Mouse (Mus musculus) lung, embryonic 14.5 days (tissue): ENCODE data around the gene Smad1. TPM values are rescaled to one million over a fixed set of nuclear protein-coding genes. Genes with fewer than 3 reads are reported as not detected.

Source experiments
- ATAC-seq: fragments of 200-750 bp; cut with Nextera tagmentation; 2 replicates; pipeline ENCODE4 v1.8.0; 2017; ENCODE audit warnings: mild to moderate bottlenecking, moderate TSS enrichment, moderate library complexity; ENCODE audit not compliant: insufficient read depth
- DNase-seq: peaks from one replicate; pipeline ENCODE4 v3.0.0-alpha.2; 2015
- H3K27ac ChIP-seq: fragments of 300-500 bp; sonication (generic); 2 replicates; pipeline ENCODE4 v1.5.1; 2014; ENCODE audit warnings: low read depth, mild to moderate bottlenecking, moderate library complexity
- H3K27me3 ChIP-seq: fragments of 300-500 bp; sonication (generic); 2 replicates; pipeline ENCODE4 v1.6.1; 2014; ENCODE audit warnings: low read length, control low read depth; ENCODE audit not compliant: insufficient read depth
- H3K36me3 ChIP-seq: fragments of 300-500 bp; sonication (generic); 2 replicates; pipeline ENCODE4 v1.6.1; 2014; ENCODE audit warnings: control low read depth; ENCODE audit not compliant: insufficient read depth
- H3K4me1 ChIP-seq: fragments of 300-500 bp; sonication (generic); 2 replicates; pipeline ENCODE4 v1.6.1; 2014; ENCODE audit warnings: antibody characterized with exemption, control low read depth; ENCODE audit not compliant: insufficient read depth
- H3K4me2 ChIP-seq: fragments of 300-500 bp; sonication (generic); 2 replicates; pipeline ENCODE4 v1.6.1; 2014; ENCODE audit warnings: mild to moderate bottlenecking
- H3K4me3 ChIP-seq: fragments of 300-500 bp; sonication (generic); 2 replicates; pipeline ENCODE4 v1.5.1; 2014; ENCODE audit warnings: low read depth, low read length
- H3K9ac ChIP-seq: fragments of 300-500 bp; sonication (generic); 2 replicates; pipeline ENCODE4 v1.6.1; 2014
- H3K9me3 ChIP-seq: fragments of 300-500 bp; sonication (generic); 2 replicates; pipeline ENCODE4 v1.6.1; 2016; ENCODE audit warnings: low read depth, low read length, control low read depth
- CTCF ChIP-seq: IDR thresholded peaks from 2 replicates; pipeline ENCODE4 v1.5.1; 2016; ENCODE audit warnings: antibody characterized with exemption, low read depth
- WGBS: fragments of 180-500 bp; shearing (Covaris S2); extraction: QIAGEN DNeasy Blood & Tissue Kit; methylation state at CpG from one replicate; pipeline ENCODE4 v1.1.7; 2014; 5-methylcytosine and 5-hydroxymethylcytosine counted together
- polyA plus RNA-seq: library from polyadenylated mRNA; unstranded; fragments of >200 nt; fragmentation: Nextera tagmentation; extraction: Ambion mirVana; gene quantifications from 2 replicates; pipeline ENCODE4 v1.2.1, GENCODE M21; 2014

The Smad1 gene
- polyA plus RNA-seq, 1 experiment from 2014 or later = 52.2 TPM

GRCm38 (mm10) chr8:79392649-79393048 is 6.7 kb downstream of the Smad1 start:
- peaks cover 6% of the 10 kb centered on the region; the same call in 1 of the 2 replicates for H3K4me1 ChIP-seq
- H3K27me3 ChIP-seq = no peaks in the 10 kb centered on the region
- H3K9me3 ChIP-seq = no peaks in the 10 kb centered on the region
- WGBS = 55% methylated on average over 6 of the region's 6 CpGs
- H3K4me3 ChIP-seq = no peak overlapping the region
- ATAC-seq = no peak
- no peak overlapping the region for H3K9ac ChIP-seq
- no peaks in the 10 kb centered on the region for H3K36me3 ChIP-seq
- no peak for TF ChIP-seq CTCF
- H3K4me2 ChIP-seq = no peak overlapping the region
- no peak for DNase-seq
- H3K27ac ChIP-seq = no peak overlapping the region

- H3K36me3 ChIP-seq = 0 out of 2 replicates have a peak, but pooled peaks cover under 1% of the 10 kb centered on the region
- ATAC-seq = no peak
- H3K4me1 ChIP-seq = peaks cover 2% of the 10 kb centered on the region; the same call in 1 of the 2 replicates
- no peaks in the 10 kb centered on the region for H3K27me3 ChIP-seq
- H3K4me2 ChIP-seq = no peak overlapping the region
- no peak for DNase-seq
- H3K27ac ChIP-seq = no peak overlapping the region
- WGBS = 79% methylated on average over 13 of the region's 13 CpGs
- H3K4me3 ChIP-seq = no peak overlapping the region
- H3K9ac ChIP-seq = no peak overlapping the region
- H3K9me3 ChIP-seq = no peaks in the 10 kb centered on the region
- no peak for TF ChIP-seq CTCF
Observed at GRCm38 (mm10) chr8:79391454-79391853, 7.9 kb downstream of the Smad1 start.

- no peak for DNase-seq
- Histone ChIP-seq H3K27ac (0 out of 2 replicates have a peak overlapping the region, but pooled peaks have one; percentile 12), H3K4me2 (no peak overlapping the region; the same call in 1 of the 2 replicates), H3K4me1 (peaks cover 5% of the 10 kb centered on the region; the same call in 1 of the 2 replicates), H3K9me3 (no peaks in the 10 kb centered on the region), H3K27me3 (no peaks in the 10 kb centered on the region), H3K9ac (no peak overlapping the region), H3K4me3 (no peak overlapping the region), H3K36me3 (0 out of 2 replicates have a peak, but pooled peaks cover 2% of the 10 kb centered on the region)
- TF ChIP-seq CTCF = no peak
- WGBS = 72% methylated on average over 23 of the region's 23 CpGs
- no peak for ATAC-seq
Observed at GRCm38 (mm10) chr8:79389074-79389786, 10.1 kb downstream of the Smad1 start.

GRCm38 (mm10) chr8:79386831-79387230 is 12.5 kb downstream of the Smad1 start:
- H3K4me1 ChIP-seq = peaks cover 7% of the 10 kb centered on the region; the same call in 1 of the 2 replicates
- no peaks in the 10 kb centered on the region for H3K9me3 ChIP-seq
- no peak for ATAC-seq
- H3K27ac ChIP-seq = no peak overlapping the region
- no peak overlapping the region for H3K4me2 ChIP-seq
- TF ChIP-seq CTCF = no peak
- H3K9ac ChIP-seq = no peak overlapping the region
- H3K4me3 ChIP-seq = no peak overlapping the region
- WGBS = 81% methylated on average over 5 of the region's 5 CpGs
- no peaks in the 10 kb centered on the region for H3K27me3 ChIP-seq
- no peak for DNase-seq
- 0 out of 2 replicates have a peak, but pooled peaks cover 2% of the 10 kb centered on the region for H3K36me3 ChIP-seq

GRCm38 (mm10) chr8:79386358-79386757 is 13.0 kb downstream of the Smad1 start:
- H3K27me3 ChIP-seq = no peaks in the 10 kb centered on the region
- no peak overlapping the region for H3K4me3 ChIP-seq
- no peaks in the 10 kb centered on the region for H3K9me3 ChIP-seq
- ATAC-seq (no peak), DNase-seq (no peak)
- H3K27ac ChIP-seq = no peak overlapping the region
- WGBS = 63% methylated on average over 6 of the region's 6 CpGs
- H3K9ac ChIP-seq = no peak overlapping the region
- H3K36me3 ChIP-seq = 0 out of 2 replicates have a peak, but pooled peaks cover 2% of the 10 kb centered on the region
- TF ChIP-seq CTCF = peak; percentile 38
- peaks cover 7% of the 10 kb centered on the region; the same call in 1 of the 2 replicates for H3K4me1 ChIP-seq
- no peak overlapping the region for H3K4me2 ChIP-seq

- no peak for TF ChIP-seq CTCF
- no peak for ATAC-seq
- peaks cover 7% of the 10 kb centered on the region; the same call in 1 of the 2 replicates for H3K4me1 ChIP-seq
- DNase-seq = no peak
- H3K4me3 ChIP-seq = no peak overlapping the region
- no peaks in the 10 kb centered on the region for H3K9me3 ChIP-seq
- H3K9ac ChIP-seq = no peak overlapping the region
- WGBS = 24% methylated on average over 25 of the region's 25 CpGs
- H3K27ac ChIP-seq = no peak overlapping the region
- 0 out of 2 replicates have a peak, but pooled peaks cover 2% of the 10 kb centered on the region for H3K36me3 ChIP-seq
- H3K4me2 ChIP-seq = peak overlapping the region; percentile 34
- no peaks in the 10 kb centered on the region for H3K27me3 ChIP-seq
Observed at GRCm38 (mm10) chr8:79384276-79385271, 14.7 kb downstream of the Smad1 start.
